9 mouse cellular contexts compared by ENCODE assay signal in the genomic region with DNA sequence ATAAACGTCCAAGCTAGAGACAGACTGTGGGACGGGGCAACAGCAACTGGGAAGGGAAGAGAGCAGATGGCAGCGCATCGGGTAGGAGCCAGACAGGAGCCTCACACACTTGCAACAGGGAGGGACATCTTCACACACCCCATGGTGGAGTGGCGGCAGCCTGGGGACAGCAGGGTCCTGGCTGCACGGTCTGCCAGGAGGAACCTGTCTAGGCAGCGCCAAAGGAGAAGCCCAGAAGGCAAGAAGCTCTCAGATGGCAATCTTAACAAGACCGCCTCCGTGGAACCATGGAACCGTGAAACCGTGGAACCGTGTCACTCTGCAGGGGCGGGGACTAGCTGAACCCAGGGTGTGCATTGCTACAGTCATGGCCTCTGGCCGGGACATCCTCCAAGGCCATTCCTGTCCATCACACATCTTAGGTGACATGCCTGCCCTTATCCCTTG. TPM values are rescaled to one million over a fixed set of nuclear protein-coding genes. Genes with fewer than 3 reads are reported as not detected.
DNase-seq lines count a peak whose midpoint lies in the region; ATAC-seq and TF ChIP-seq lines count a peak whose summit lies in the region.
"Had no signal": no experiment of that assay in that cellular context is flagged by ENCODE, and none has a peak within 500 bp of the region (broad histone marks: within the 10 kb centered on the region; RNA-seq: fewer than 3 reads in every experiment).

No protein-coding gene starts in this region.

- 0 out of 2 replicates have a peak, but pooled peaks have one; percentile 16 for ATAC-seq in kidney, embryonic 15.5 days (replicated peaks; ENCODE audit: low FRiP score)
- peak; percentile 57 for ATAC-seq in hindbrain, postnatal 0 days

- WGBS in kidney, embryonic 15.5 days: 31% methylated on average over 14 of the region's 14 CpGs
- 31% methylated on average over 14 of the region's 14 CpGs for WGBS in hindbrain, postnatal 0 days

- DNase-seq in kidney, adult 11 months: no peak
- DNase-seq in Muller cell, postnatal 12 days (ENCODE audit: inconsistent ontology term): peak; percentile 52
- DNase-seq in cerebellum, postnatal 25 days: peak; percentile 84 to 87
- DNase-seq in hindbrain, postnatal 0 days (ENCODE audit: low spot score): peak; percentile 74
- DNase-seq in c-Kit-positive CD71-positive TER-119-positive erythroid progenitor cells, embryonic 14.5 days (ENCODE audit: low spot score): no peak
- no peak for DNase-seq in spleen, postnatal 36 days (ENCODE audit: low spot score in 2 of 2)
- DNase-seq in heart, postnatal 4 days: no peak

- no peaks in the 10 kb centered on the region for H3K9me3 ChIP-seq in kidney, embryonic 15.5 days (replicated peaks)
- H3K9me3 ChIP-seq in hindbrain, postnatal 0 days (ENCODE audit: low read length): no peaks in the 10 kb centered on the region
- H3K9me3 ChIP-seq: liver, embryonic 15.5 days had no signal

- no peak overlapping the region for H3K4me2 ChIP-seq in kidney, embryonic 15.5 days
- no peak overlapping the region for H3K4me2 ChIP-seq in hindbrain, postnatal 0 days (ENCODE audit: low read depth, low read length)
- H3K4me2 ChIP-seq: liver, embryonic 15.5 days had no signal

- H3K27ac ChIP-seq in kidney, embryonic 15.5 days: peak overlapping the region; percentile 61; the same call in 1 of the 2 replicates
- H3K27ac ChIP-seq in hindbrain, postnatal 0 days: peak overlapping the region; percentile 70
- H3K27ac ChIP-seq: liver, embryonic 15.5 days had no signal

- TF ChIP-seq CTCF in hindbrain, postnatal 0 days (IDR thresholded peaks at IDR 0.05; ENCODE audit: low read depth): no peak

- no peak overlapping the region for H3K9ac ChIP-seq in kidney, embryonic 15.5 days
- no peak overlapping the region for H3K9ac ChIP-seq in hindbrain, postnatal 0 days (replicated peaks; ENCODE audit: low read length)
- H3K9ac ChIP-seq: liver, embryonic 15.5 days had no signal

- H3K4me1 ChIP-seq in kidney, embryonic 15.5 days: peaks cover 82% of the 10 kb centered on the region
- peaks cover 72% of the 10 kb centered on the region for H3K4me1 ChIP-seq in hindbrain, postnatal 0 days (ENCODE audit: insufficient read depth, low read length)

- no peak overlapping the region for H3K4me3 ChIP-seq in kidney, embryonic 15.5 days (replicated peaks)
- no peak overlapping the region for H3K4me3 ChIP-seq in hindbrain, postnatal 0 days (ENCODE audit: low read length)
- H3K4me3 ChIP-seq: liver, embryonic 15.5 days had no signal

- peaks cover 11% of the 10 kb centered on the region for H3K36me3 ChIP-seq in kidney, embryonic 15.5 days
- no peaks in the 10 kb centered on the region for H3K36me3 ChIP-seq in hindbrain, postnatal 0 days (ENCODE audit: insufficient read depth, low read length)
- H3K36me3 ChIP-seq: liver, embryonic 15.5 days had no signal

- H3K27me3 ChIP-seq in kidney, embryonic 15.5 days: no peaks in the 10 kb centered on the region
- H3K27me3 ChIP-seq in hindbrain, postnatal 0 days (ENCODE audit: insufficient read depth, low read length): no peaks in the 10 kb centered on the region
- H3K27me3 ChIP-seq: liver, embryonic 15.5 days had no signal

RNA-seq across cellular contexts. Expression of gene Ncor2, which starts 50.1 kb away (rescaled TPM):
- polyA plus RNA-seq in kidney, embryonic 15.5 days (2015; fragmentation: Nextera tagmentation; extraction: Ambion mirVana): 27.5 and 28.8 TPM in 2 replicates
- 35.4 and 37.5 TPM in 2 replicates for total RNA-seq in hindbrain, postnatal 0 days (2014; rRNA removed)
- 20.9 and 22.7 TPM in 2 replicates for polyA plus RNA-seq in hindbrain, postnatal 0 days (2015; fragmentation: Nextera tagmentation; extraction: Ambion mirVana)
- total RNA-seq in heart, postnatal 4 days (2021): 100 to 1,000 TPM; 104 to 112 TPM

Comparison
In these comparisons a context has a peak if more than half of its experiments do, and no peak if none do; other contexts are left out.
1. DNase-seq: peak in Muller cell, postnatal 12 days (single experiment), cerebellum, postnatal 25 days (2 of 2) and hindbrain, postnatal 0 days (single experiment); none in kidney, adult 11 months (single experiment), c-Kit-positive CD71-positive TER-119-positive erythroid progenitor cells, embryonic 14.5 days (single experiment), spleen, postnatal 36 days (0 of 2) and heart, postnatal 4 days (single experiment).